Mouse (Mus musculus): ENCODE data around the gene Gria1. TPM values are rescaled to one million over a fixed set of nuclear protein-coding genes. Genes with fewer than 3 reads are reported as not detected.

Gene Gria1
- polyA plus RNA-seq, 1 experiment from 2014 or later: 7.1 TPM

DNA sequence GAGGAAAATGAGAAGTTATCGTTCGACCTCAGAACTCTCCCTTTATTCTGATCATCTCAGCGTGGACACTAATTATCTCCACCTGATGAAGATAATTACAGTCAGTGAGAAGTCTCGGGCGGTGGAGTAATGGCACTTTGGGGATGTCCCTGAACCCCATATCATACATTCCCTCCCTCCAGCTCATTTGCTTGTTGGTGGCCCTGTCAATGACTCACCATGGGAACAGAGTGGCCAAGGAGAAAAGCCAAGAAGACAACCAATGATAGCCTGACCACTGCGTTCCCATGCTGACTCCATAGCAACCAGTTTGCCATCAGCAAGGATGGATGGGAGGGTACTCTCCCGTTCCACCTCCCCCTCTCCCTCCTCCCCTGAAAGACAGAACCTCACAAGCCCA lies 238.9 kb downstream of the Gria1 start:
- H3K4me2 ChIP-seq (replicated peaks): no peak overlapping the region
- no peak overlapping the region for H3K4me3 ChIP-seq
- peaks cover 3% of the 10 kb centered on the region; the same call in 1 of the 2 replicates for H3K27me3 ChIP-seq
- ATAC-seq (ENCODE audit: low FRiP score): peak; percentile 32; the same call in 1 of the 2 replicates
- no peaks in the 10 kb centered on the region for H3K36me3 ChIP-seq
- H3K4me1 ChIP-seq: peaks cover 6% of the 10 kb centered on the region; the same call in 1 of the 2 replicates
- WGBS: 69% methylated on average over 7 of the region's 7 CpGs
- H3K9ac ChIP-seq: no peak overlapping the region
- no peak overlapping the region for H3K27ac ChIP-seq
- H3K9me3 ChIP-seq (replicated peaks): no peaks in the 10 kb centered on the region

DNA sequence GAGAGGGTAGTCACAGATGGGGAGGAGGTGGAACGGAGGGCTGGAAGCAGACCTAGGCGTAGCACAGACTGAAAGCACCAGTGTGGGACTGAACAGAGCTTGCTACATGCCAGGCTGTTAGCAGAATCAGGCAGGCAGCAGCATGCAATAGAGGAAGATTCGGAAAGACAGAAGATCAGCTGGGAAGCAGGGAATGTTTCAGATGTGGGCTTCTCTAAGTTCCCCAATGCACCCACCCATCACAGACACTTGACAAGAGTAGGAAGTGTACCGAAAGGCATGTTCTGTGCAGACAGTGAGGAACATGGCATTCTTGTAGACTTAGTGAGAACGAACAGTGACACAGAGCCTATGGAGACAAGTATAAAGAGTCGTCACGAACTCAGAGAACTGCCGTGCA lies 260.5 kb downstream of the Gria1 start:
- no peaks in the 10 kb centered on the region for H3K36me3 ChIP-seq
- ATAC-seq (ENCODE audit: low FRiP score): no peak
- no peaks in the 10 kb centered on the region for H3K9me3 ChIP-seq (replicated peaks)
- no peaks in the 10 kb centered on the region for H3K27me3 ChIP-seq
- H3K27ac ChIP-seq: no peak overlapping the region
- no peak overlapping the region for H3K4me3 ChIP-seq
- 90% methylated on average over 8 of the region's 8 CpGs for WGBS
- no peak overlapping the region for H3K4me2 ChIP-seq (replicated peaks)
- no peaks in the 10 kb centered on the region for H3K4me1 ChIP-seq
- H3K9ac ChIP-seq: no peak overlapping the region

DNA sequence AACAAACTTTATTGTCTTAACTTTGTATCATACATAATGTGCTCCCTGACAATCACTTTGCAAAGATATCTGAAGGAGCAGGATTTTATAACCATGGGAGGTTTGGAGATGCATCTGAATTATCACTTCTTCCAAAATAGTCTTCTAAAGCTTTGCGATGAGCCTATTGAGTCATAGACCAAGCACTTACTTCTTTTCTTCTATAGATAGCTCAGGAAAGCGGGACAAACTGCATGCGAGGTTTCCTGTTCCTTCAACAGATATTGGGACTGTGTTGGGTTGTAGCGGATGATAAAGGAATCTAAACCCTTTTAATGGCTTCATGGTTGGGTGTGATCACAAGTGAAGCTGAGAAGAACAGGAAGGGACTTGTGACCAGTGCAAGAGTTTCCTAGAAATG lies 263.5 kb downstream of the Gria1 start:
- WGBS: 89% methylated on average over 4 of the region's 4 CpGs
- H3K4me1 ChIP-seq: peaks cover 5% of the 10 kb centered on the region; the same call in 1 of the 2 replicates
- no peaks in the 10 kb centered on the region for H3K27me3 ChIP-seq
- no peaks in the 10 kb centered on the region for H3K36me3 ChIP-seq
- H3K4me2 ChIP-seq (replicated peaks): no peak overlapping the region
- ATAC-seq (ENCODE audit: low FRiP score): no peak
- H3K9ac ChIP-seq: no peak overlapping the region
- H3K27ac ChIP-seq: no peak overlapping the region
- H3K9me3 ChIP-seq (replicated peaks): no peaks in the 10 kb centered on the region
- no peak overlapping the region for H3K4me3 ChIP-seq

DNA sequence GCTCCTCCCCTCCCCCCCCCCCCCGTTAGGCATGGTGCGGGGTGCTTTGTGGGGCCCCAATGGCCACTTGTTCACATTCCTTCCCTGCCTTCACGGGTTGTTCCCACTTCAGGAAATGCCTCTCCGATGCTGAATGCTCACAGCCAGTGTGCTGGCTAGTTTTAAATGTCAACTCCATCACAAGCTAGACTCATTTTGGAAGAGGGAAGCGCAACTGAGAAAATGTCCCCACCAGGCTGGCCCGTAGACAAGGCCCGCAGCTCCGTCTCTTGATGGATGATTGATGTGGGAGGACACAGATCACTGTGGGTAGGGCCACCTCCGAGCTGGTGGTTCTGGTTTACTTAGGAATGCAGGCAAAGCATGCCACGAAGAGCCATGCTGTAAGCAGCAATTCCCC lies 266.9 kb downstream of the Gria1 start:
- Histone ChIP-seq H3K4me1 (peaks cover 5% of the 10 kb centered on the region; the same call in 1 of the 2 replicates), H3K4me2 (replicated peaks) (no peak overlapping the region), H3K4me3 (no peak overlapping the region), H3K27ac (no peak overlapping the region), H3K9me3 (replicated peaks) (no peaks in the 10 kb centered on the region), H3K9ac (no peak overlapping the region), H3K36me3 (no peaks in the 10 kb centered on the region), H3K27me3 (no peaks in the 10 kb centered on the region)
- WGBS: 57% methylated on average over 8 of the region's 10 CpGs
- ATAC-seq (ENCODE audit: low FRiP score): no peak

DNA sequence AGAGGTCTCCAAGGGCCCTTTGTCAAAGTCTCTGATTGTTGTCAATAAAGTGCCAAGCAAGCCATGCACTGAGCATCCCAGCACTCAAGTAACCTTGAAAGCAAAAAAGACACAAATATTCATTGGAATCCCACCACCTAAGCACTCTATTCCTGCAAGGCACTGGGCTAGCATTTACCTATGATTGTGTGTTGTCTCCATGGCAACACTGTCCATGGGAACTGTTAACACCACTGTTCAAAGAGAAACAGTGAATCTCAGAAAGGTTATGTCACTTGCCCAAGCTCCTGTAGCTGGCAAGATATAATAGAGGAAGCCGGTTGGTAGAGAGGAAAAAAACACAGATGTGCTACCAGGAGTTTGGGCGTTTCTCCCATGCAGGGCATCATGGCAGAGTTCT lies 274.9 kb downstream of the Gria1 start:
- WGBS: 87% methylated on average over 2 of the region's 2 CpGs
- H3K27ac ChIP-seq: no peak overlapping the region
- H3K4me2 ChIP-seq (replicated peaks): no peak overlapping the region
- no peaks in the 10 kb centered on the region for H3K4me1 ChIP-seq
- H3K36me3 ChIP-seq: no peaks in the 10 kb centered on the region
- H3K4me3 ChIP-seq: no peak overlapping the region
- ATAC-seq (ENCODE audit: low FRiP score): no peak
- no peaks in the 10 kb centered on the region for H3K9me3 ChIP-seq (replicated peaks)
- H3K9ac ChIP-seq: no peak overlapping the region
- H3K27me3 ChIP-seq: no peaks in the 10 kb centered on the region

DNA sequence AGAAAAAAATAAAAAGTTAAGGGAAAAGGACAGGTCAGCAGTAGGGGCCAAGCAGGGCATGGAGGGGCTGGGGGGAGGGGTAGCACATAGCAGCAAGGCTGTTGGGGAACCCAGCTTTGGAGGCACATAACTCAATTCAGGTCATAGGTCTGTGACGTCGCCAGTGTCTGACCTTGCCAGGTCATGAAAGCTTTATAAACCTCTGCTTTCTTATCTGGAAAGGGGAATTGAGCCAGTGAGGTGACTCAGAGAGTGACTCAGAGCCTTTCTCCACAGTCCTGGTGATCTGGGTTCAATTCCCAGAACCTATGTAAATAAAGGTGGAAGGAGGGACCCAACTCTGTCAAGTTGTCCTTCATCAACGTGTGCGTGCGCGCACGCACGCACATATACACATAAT lies 286.2 kb downstream of the Gria1 start:
- Histone ChIP-seq H3K36me3 (no peaks in the 10 kb centered on the region), H3K9me3 (replicated peaks) (no peaks in the 10 kb centered on the region), H3K4me2 (replicated peaks) (no peak overlapping the region), H3K27ac (no peak overlapping the region), H3K27me3 (no peaks in the 10 kb centered on the region), H3K9ac (no peak overlapping the region), H3K4me1 (peaks cover 14% of the 10 kb centered on the region), H3K4me3 (no peak overlapping the region)
- no peak for ATAC-seq (ENCODE audit: low FRiP score)
- WGBS: 90% methylated on average over 8 of the region's 8 CpGs

DNA sequence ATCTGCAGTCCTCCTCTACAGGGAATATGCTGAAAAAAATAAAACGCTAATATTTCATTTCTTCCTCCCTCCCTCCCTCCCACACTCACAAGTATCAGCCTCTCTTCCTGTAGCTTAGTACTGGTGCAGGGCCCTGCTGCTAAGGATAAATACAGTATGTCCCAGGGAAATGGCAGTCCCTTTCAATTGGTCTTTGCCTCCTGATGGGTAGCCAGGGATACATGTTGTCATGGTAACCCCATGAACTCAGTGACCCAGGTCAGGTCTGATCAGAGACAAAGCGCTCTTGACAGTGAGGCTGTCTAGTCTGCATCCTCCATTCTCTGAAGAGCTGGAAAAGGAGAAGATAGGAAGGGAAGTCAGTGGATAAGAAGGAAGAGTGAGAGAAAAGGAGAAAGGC lies 287.1 kb downstream of the Gria1 start:
- peak; percentile 89 for ATAC-seq (ENCODE audit: low FRiP score)
- 24% methylated on average over 2 of the region's 2 CpGs for WGBS
- H3K36me3 ChIP-seq: no peaks in the 10 kb centered on the region
- H3K27me3 ChIP-seq: no peaks in the 10 kb centered on the region
- no peak overlapping the region for H3K4me3 ChIP-seq
- peaks cover 14% of the 10 kb centered on the region for H3K4me1 ChIP-seq
- no peak overlapping the region for H3K9ac ChIP-seq
- no peak overlapping the region for H3K4me2 ChIP-seq (replicated peaks)
- no peaks in the 10 kb centered on the region for H3K9me3 ChIP-seq (replicated peaks)
- peak overlapping the region; percentile 74 for H3K27ac ChIP-seq

DNA sequence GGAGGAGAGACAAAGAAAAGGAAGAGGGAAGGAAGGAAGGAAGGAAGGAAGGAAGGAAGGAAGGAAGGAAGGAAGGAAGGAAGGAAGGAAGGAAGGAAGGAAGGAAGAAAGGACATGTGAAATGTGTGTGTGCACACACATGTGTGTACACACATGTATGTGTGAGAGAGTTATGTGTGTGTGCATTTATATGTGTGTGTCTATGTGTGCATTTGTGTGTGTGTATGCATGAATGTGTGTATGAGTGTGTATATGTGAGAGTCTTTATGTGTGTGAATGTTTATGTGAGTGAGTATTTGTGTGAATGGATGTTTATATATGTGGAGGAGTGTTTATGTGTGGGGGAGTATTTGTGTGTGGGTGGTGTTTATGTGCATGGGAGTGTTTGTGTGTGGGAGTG lies 287.5 kb downstream of the Gria1 start:
- no peak for ATAC-seq (ENCODE audit: low FRiP score)
- Histone ChIP-seq H3K27me3 (no peaks in the 10 kb centered on the region), H3K4me1 (peaks cover 14% of the 10 kb centered on the region), H3K36me3 (no peaks in the 10 kb centered on the region), H3K27ac (peak overlapping the region; percentile 74), H3K4me2 (replicated peaks) (no peak overlapping the region), H3K4me3 (no peak overlapping the region), H3K9me3 (replicated peaks) (no peaks in the 10 kb centered on the region), H3K9ac (no peak overlapping the region)

DNA sequence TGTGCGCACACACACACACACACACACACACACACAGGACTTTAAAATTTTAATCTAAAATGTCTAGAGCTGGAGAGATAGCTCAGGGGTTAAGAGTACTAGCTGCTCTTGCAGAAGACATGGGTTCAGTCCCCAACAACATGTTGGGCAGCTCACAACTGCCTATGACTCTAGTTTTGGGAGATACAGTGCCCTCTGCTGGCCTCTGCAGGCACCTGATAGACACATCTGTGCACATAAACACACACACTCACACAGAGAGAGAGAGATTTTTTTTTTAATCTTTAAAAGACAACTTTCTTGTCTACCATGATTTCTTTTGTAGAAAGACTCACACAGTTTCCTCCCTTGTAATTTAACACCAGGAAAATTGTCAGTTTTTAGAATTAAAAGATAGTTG lies 292.4 kb downstream of the Gria1 start:
- Histone ChIP-seq H3K27ac (no peak overlapping the region), H3K36me3 (no peaks in the 10 kb centered on the region), H3K9me3 (replicated peaks) (no peaks in the 10 kb centered on the region), H3K9ac (no peak overlapping the region), H3K4me2 (replicated peaks) (no peak overlapping the region), H3K4me3 (no peak overlapping the region), H3K27me3 (no peaks in the 10 kb centered on the region), H3K4me1 (peaks cover 2% of the 10 kb centered on the region)
- ATAC-seq (ENCODE audit: low FRiP score): no peak
- 96% methylated on average over 1 of the region's 1 CpGs for WGBS

DNA sequence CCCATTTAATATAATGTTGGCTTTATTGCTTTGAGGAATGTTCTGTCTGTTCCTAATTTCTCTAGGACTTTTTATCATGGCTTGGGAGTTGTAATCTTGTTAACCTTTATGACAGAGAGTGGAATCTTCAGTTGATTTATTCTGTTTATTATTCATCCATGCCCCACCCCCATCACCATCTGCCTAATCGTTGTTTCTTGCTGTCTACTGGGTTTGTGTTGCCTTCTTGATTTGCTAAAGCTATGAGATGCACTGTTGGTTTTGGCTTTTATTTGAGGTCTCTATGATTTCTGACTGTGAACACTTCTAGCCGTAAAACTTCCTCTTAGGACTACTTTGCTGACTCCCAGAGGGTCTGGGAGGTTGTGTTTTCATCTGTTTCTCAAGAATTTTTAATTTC lies 294.9 kb downstream of the Gria1 start:
- WGBS: 77% methylated on average over 2 of the region's 2 CpGs
- Histone ChIP-seq H3K9ac (no peak overlapping the region), H3K4me3 (no peak overlapping the region), H3K9me3 (replicated peaks) (no peaks in the 10 kb centered on the region), H3K27ac (no peak overlapping the region), H3K4me2 (replicated peaks) (no peak overlapping the region), H3K27me3 (no peaks in the 10 kb centered on the region), H3K36me3 (no peaks in the 10 kb centered on the region), H3K4me1 (no peaks in the 10 kb centered on the region)
- no peak for ATAC-seq (ENCODE audit: low FRiP score)

DNA sequence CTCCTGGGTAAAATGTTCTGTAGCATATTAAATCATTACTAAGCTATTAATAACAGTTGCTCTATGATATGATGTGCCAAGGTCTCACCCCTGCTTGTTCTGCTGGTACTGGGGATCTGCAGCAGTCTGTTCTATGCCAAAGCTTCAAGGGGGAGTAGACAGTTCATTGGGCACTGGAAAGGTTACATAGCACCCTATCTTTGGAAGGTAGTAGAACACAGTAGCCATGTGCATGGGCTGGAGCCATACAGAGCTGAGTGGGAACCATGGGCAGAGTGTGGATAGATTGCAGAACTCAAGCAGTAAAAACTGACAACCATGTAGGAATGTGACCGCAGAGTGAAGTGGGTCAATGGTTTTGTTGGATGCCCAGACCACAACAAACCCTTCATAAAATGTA lies 295.7 kb downstream of the Gria1 start:
- no peak for ATAC-seq (ENCODE audit: low FRiP score)
- Histone ChIP-seq H3K9me3 (replicated peaks) (no peaks in the 10 kb centered on the region), H3K4me3 (no peak overlapping the region), H3K36me3 (no peaks in the 10 kb centered on the region), H3K4me2 (replicated peaks) (no peak overlapping the region), H3K9ac (no peak overlapping the region), H3K27ac (no peak overlapping the region), H3K4me1 (no peaks in the 10 kb centered on the region), H3K27me3 (no peaks in the 10 kb centered on the region)
- WGBS: 91% methylated on average over 1 of the region's 1 CpGs

DNA sequence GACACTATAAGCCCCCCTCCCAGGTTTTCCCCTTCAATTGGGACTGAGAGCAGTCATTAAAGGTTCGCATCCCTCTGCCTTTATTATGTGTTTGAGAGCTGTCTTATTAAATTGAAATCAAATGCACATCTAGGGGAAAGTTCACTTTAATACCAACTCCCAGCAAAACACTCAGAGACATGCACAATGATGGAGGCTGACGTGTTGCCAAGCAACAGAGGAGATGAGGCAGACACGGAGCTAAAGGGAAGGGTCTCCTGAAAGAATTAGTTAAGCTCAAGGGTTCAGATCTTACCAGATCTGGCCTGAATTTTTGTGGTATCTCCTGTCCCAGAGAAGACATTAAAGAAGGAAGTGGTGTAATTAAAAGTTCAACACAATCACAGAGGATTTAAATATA lies 305.9 kb downstream of the Gria1 start:
- Histone ChIP-seq H3K36me3 (no peaks in the 10 kb centered on the region), H3K27ac (0 out of 2 replicates have a peak overlapping the region, but pooled peaks have one; percentile 4), H3K4me1 (no peaks in the 10 kb centered on the region), H3K27me3 (no peaks in the 10 kb centered on the region), H3K9ac (no peak overlapping the region), H3K4me2 (replicated peaks) (no peak overlapping the region), H3K4me3 (no peak overlapping the region), H3K9me3 (replicated peaks) (no peaks in the 10 kb centered on the region)
- ATAC-seq (ENCODE audit: low FRiP score): no peak
- WGBS: 50% methylated on average over 3 of the region's 3 CpGs

DNA sequence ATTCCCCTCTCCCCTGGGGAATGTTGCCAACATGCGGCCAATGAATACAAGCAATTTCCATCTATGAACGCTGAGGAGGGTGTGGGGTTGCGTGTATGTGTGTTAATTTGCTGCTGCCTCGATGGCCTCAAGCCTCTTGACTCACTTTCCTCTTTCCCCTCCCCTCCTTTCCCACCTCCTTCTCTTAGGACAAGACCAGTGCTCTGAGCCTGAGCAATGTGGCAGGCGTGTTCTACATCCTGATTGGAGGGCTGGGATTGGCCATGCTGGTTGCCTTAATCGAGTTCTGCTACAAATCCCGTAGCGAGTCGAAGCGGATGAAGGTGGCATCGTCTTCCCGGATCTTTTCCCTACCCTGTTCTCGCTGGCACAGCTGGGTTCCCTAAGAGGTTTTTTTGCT lies 306.3 kb downstream of the Gria1 start:
- Histone ChIP-seq H3K4me3 (no peak overlapping the region), H3K9ac (no peak overlapping the region), H3K4me2 (replicated peaks) (no peak overlapping the region), H3K27me3 (no peaks in the 10 kb centered on the region), H3K36me3 (no peaks in the 10 kb centered on the region), H3K27ac (0 out of 2 replicates have a peak overlapping the region, but pooled peaks have one; percentile 4), H3K4me1 (no peaks in the 10 kb centered on the region), H3K9me3 (replicated peaks) (no peaks in the 10 kb centered on the region)
- no peak for ATAC-seq (ENCODE audit: low FRiP score)
- 78% methylated on average over 13 of the region's 13 CpGs for WGBS

Measured in hindbrain, embryonic 12.5 days (tissue).